Mouse (Mus musculus) left cerebral cortex, postnatal 10 days (tissue): ENCODE measurements around the gene Prdm16. TPM values are rescaled to one million over a fixed set of nuclear protein-coding genes. Genes with fewer than 3 reads are reported as not detected.
A peak's percentile ranks its signal among the peaks of the same experiment; 100 is the strongest.

Source experiments
- DNase-seq, 2 experiments: peaks; one replicate each; pipeline ENCODE4 v3.0.0; 2021 to 2022; ENCODE audit warnings: low spot score in 2 of 2, mixed read lengths in 1 of 2; ENCODE audit errors: extremely low spot score in 1 of 2
- intact Hi-C: fragments of 180-260 bp; cut with DNase I; formaldehyde crosslinking; loops from one replicate; pipeline ENCODE4 v1.15.1; 2025
- total RNA-seq, 2 experiments: library from RNA; stranded (reverse); gene quantifications; 2 replicates each; pipeline ENCODE4 v1.2.3; 2021

The Prdm16 gene
- total RNA-seq, 2 experiments from 2014 or later = 4.9 to 6.1 TPM

- intact Hi-C loops = no loop called here
- DNase-seq = peak; percentile 42 to 57
These were observed 246.2 kb downstream of the Prdm16 start for GRCm38 (mm10) chr4:154390333-154391080.

GRCm38 (mm10) chr4:154389641-154390040 is 247.0 kb downstream of the Prdm16 start:
- intact Hi-C loops = no loop called here
- DNase-seq = no peak

- DNase-seq = peak in 1 of 2 experiments; percentile 11
- intact Hi-C loops = no loop called here
These were observed 249.9 kb downstream of the Prdm16 start for GRCm38 (mm10) chr4:154386810-154387209.

- intact Hi-C loops = no loop called here
- DNase-seq = no peak
These were observed 250.8 kb downstream of the Prdm16 start for GRCm38 (mm10) chr4:154385918-154386317.

- peak in 1 of 2 experiments; percentile 20 for DNase-seq
- intact Hi-C loops = no loop called here
These were observed 251.5 kb downstream of the Prdm16 start for GRCm38 (mm10) chr4:154385208-154385607.

GRCm38 (mm10) chr4:154378876-154379275 is 257.8 kb downstream of the Prdm16 start:
- intact Hi-C loops = no loop called here
- DNase-seq = no peak

- DNase-seq = no peak
- intact Hi-C loops = no loop called here
These were observed 260.6 kb downstream of the Prdm16 start for GRCm38 (mm10) chr4:154375939-154376625.

GRCm38 (mm10) chr4:154371542-154372247 is 265.0 kb downstream of the Prdm16 start:
- intact Hi-C loops = no loop called here
- DNase-seq = no peak

GRCm38 (mm10) chr4:154370841-154371240 is 265.8 kb downstream of the Prdm16 start:
- intact Hi-C loops = no loop called here
- DNase-seq = no peak

- DNase-seq = no peak
- intact Hi-C loops = no loop called here
These were observed 267.6 kb downstream of the Prdm16 start for GRCm38 (mm10) chr4:154369089-154369488.

GRCm38 (mm10) chr4:154366836-154367235 is 269.8 kb downstream of the Prdm16 start:
- no peak for DNase-seq
- intact Hi-C loops = no loop called here

- intact Hi-C loops = no loop called here
- peak in 1 of 2 experiments; percentile 4 for DNase-seq
These were observed 271.9 kb downstream of the Prdm16 start for GRCm38 (mm10) chr4:154364752-154365151.

GRCm38 (mm10) chr4:154360850-154361249 is 275.8 kb downstream of the Prdm16 start:
- intact Hi-C loops = no loop called here
- no peak for DNase-seq

- intact Hi-C loops = no loop called here
- DNase-seq = no peak
These were observed 276.2 kb downstream of the Prdm16 start for GRCm38 (mm10) chr4:154360441-154360840.

GRCm38 (mm10) chr4:154359762-154360300 is 276.8 kb downstream of the Prdm16 start:
- intact Hi-C loops = no loop called here
- no peak for DNase-seq

- intact Hi-C loops = no loop called here
- DNase-seq = no peak
These were observed 277.9 kb downstream of the Prdm16 start for GRCm38 (mm10) chr4:154358816-154359215.

- no peak for DNase-seq
- intact Hi-C loops = no loop called here
These were observed 278.3 kb downstream of the Prdm16 start for GRCm38 (mm10) chr4:154358370-154358769.

- no peak for DNase-seq
- intact Hi-C loops = no loop called here
These were observed 281.3 kb downstream of the Prdm16 start for GRCm38 (mm10) chr4:154355408-154355807.

- DNase-seq = no peak
- intact Hi-C loops = no loop called here
These were observed 284.4 kb downstream of the Prdm16 start for GRCm38 (mm10) chr4:154352246-154352645.
